Mouse (Mus musculus) hematopoietic stem cell, adult 5-6 weeks (primary cell): Measurements from ENCODE around the gene Gnao1. TPM values are rescaled to one million over a fixed set of nuclear protein-coding genes. Genes with fewer than 3 reads are reported as not detected.

ENCODE experiments used
- ATAC-seq, 2 experiments: fragments of 125-278 bp in 1 of 2; replicated peaks in 1 of 2; 2 replicates each; pipeline ENCODE4 v1.8.0; 2016 to 2017; ENCODE audit warnings: inconsistent platforms in 2 of 2, mild to moderate bottlenecking in 2 of 2, moderate number of reproducible peaks in 2 of 2, low read depth in 1 of 2, moderate TSS enrichment in 1 of 2; ENCODE audit not compliant: low FRiP score in 2 of 2, poor library complexity in 2 of 2, severe bottlenecking in 2 of 2, insufficient read depth in 1 of 2, low TSS enrichment in 1 of 2
- total RNA-seq: library from RNA; stranded (forward); fragments of 172-1452, 232-1000 nt; gene quantifications from 2 replicates; pipeline ENCODE4 v1.2.3, GENCODE M21; 2017

The Gnao1 gene
- total RNA-seq, 1 experiment from 2014 or later, result not detected

DNA sequence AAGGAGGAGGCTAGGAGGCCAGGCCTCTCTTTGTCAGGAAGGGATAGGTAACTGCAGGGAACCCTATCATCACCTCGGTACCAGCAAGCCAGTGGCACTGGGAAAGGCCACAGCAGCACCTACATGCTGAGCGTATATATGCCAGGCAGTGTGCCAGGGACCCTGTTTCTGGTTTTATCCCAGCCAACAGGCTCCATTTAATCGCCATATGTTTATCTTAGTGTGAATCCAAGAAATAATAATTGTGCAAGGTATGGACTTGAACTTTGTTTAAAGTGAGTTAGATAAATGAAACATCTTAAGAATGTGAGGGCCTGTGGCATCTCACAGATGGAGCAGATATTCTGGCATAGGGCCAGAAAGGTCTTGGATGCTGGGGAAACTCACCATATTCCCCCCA, 109.7 kb downstream of the Gnao1 start:
- no peak for ATAC-seq

DNA sequence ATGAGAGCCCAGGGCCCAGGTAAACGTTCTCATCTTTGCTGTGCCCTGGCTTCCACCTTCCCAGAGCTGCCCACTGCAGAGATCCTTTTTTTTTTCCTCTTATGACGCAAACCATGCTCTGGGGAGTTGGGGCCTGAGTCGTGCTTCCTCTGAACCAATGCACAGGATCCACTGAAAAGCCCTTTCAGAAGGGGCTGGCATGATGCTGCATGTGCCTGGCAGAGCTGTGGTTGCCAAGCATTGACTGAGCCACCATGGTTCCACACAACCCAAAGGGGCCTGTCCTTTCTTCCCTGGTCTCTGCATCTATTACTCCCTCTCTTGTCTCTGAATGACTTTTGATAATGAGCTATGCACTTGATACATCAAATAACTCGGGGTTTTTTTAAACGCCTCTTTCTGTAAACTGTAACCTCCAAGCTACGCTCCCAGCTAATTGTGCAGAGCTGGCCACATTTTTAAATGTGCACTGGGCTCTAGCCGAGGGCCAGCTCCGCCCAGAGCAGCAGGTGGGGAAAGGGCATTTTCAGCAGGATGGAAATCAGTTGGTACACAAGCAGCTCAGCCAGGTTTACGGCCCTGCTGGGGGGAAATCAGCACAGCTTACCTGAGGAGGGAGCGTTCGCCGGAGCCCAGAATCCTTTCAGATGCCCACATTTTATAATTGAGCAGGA, 110.3 kb downstream of the Gnao1 start:
- no peak for ATAC-seq

DNA sequence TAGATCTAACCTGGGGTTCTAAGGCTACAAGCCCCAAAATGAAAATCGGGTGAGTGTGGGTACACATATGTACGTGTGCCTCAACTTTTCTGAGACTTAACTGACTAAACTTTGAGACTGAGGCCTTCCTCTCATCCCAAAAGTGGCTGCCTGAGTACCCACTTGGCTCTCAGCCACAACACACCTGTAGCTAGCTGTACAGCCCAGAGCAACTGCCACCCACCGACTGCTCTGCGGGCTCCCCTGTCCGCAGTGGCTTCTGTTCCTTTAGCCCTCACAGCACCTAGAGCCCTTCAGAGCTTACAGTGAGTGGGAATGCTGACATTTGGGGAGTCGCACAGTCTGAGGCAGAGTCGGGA, 110.8 kb downstream of the Gnao1 start:
- ATAC-seq, result no peak

DNA sequence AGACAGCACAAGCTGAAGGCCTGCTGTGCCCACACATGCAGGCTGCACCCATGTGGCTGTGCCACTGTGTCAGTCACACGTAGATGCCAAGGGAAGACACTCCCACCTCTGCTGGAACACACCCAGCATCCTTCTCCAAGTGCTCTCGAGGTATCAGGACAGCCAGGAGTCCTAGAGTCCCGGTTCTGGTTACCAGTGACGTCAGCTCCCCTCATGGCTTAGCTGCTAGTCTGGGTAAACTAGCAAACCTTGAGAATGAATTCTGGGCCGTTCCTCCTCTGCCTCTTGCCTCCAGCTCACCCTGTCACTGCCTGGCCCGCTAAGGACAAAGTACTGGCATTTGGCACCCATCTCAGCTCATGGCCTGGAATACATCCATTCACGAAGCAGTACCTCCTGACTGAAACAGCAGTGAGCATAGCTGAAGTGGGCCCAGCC, 114.2 kb downstream of the Gnao1 start:
- ATAC-seq, result no peak

DNA sequence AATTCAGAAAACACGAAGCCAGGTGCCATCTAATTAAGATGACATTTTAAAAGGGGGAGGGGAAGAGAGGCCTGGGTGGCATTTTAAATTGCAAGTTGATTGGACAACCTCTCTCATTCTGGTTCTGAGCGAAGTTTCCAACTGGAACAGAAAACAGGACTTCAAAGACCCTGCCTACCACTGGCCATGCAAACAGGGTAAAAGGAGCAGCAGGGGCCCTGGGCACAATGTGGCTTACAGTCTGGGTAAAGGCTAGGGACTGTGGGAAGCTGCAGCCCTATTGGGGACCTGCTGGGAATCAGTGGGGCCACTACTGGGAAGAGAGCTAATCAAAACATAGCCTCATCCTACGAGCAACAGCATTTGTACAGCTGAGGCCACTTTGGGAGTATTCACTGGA, 115.7 kb downstream of the Gnao1 start:
- ATAC-seq, result no peak

DNA sequence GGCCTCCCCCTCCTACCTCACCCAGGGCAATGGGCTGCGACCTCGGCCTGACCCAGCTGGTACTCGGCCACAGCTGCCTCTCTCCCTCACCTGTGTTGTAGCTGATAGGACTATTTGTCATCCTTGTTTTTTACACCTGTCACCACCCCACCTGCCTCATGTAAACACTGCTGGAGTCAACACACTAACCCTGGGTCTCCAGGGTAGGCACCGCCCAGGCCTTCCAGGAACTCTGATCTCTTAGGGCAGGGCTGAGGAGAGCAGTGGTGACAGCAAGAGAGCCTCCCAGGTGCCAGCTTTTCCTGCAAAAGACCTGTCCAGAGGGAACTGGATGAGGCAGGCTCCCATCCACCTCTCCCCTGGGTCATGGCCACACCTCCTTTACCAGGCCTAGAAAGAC, 119.5 kb downstream of the Gnao1 start:
- no peak for ATAC-seq

DNA sequence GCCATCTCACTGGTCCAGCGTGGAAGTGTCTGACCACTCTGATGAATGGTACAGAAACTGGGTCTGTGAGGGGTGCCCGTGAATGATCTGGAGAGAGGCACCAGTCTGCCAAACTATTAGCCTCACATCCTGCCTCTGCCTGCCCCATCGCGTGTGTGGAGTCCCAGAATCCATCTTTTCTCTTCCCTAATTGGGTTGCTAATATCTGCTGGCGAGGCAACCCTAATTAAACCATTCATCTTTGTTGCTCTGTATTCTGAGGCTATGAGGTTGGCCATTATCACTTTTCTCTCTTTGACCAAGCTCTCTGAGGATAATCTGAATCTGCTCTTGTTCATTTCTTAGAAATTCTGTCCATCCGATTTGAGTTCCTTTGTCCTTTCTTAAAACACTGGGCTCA, 121.6 kb downstream of the Gnao1 start:
- ATAC-seq, result no peak

DNA sequence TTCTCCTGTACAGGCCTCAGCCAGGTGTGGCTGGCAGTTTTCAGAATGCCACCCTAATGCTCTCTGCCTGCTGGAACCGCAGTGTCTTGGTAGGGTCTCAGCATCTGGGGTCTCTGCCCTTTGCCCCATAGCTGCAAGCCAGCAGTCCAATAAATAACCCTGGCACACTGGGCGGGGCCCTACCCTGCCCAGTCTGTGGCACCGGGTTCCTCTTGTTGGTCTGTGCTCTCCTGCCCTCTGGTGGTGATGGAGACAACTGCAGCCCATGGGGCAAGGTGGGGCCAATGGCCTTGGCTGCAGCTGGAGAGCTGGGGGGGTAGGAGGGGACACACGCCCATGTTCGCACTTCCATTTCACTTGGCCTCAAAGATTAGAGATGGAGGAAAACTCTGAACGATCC, 123.1 kb downstream of the Gnao1 start:
- peak; percentile 89 to 93 for ATAC-seq

DNA sequence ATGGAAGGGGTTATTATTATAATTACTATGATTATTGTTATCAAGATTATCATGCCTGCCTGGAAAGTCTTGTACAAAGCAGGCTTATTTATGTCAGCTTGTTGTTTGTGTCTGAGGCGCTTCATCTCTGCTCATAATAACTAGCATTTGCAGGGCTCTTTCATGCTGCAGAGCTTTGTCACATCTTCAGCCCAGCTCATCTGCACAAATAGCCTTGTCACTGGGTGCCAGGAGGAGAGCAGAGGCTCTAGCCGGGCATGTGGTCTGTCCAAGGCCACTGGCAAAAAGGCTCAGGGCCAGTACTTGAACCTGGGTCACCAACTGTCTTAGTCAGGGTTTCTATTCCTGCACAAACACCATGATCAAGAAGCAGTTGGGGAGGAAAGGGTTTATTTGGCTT, 123.5 kb downstream of the Gnao1 start:
- ATAC-seq, result no peak

DNA sequence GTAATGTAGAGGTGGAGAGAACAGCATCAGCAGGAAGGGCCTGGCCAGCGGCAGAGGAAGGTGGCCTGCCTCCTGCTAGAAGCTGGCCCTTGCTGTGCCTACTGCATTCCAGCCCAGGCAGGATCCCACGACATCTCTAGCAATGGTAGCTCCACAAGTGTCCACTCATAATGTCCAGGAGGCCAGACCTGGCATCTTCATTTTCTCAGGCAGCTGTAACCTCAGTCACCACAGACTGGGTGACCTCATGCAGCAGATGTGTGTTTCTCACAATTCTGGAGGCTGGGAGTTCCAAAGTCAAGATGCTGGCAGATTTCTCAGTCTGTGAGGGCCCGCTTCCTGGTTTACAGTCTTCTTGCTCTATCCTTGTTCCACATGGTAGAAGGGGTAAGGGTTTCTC, 128.4 kb downstream of the Gnao1 start:
- no peak for ATAC-seq

DNA sequence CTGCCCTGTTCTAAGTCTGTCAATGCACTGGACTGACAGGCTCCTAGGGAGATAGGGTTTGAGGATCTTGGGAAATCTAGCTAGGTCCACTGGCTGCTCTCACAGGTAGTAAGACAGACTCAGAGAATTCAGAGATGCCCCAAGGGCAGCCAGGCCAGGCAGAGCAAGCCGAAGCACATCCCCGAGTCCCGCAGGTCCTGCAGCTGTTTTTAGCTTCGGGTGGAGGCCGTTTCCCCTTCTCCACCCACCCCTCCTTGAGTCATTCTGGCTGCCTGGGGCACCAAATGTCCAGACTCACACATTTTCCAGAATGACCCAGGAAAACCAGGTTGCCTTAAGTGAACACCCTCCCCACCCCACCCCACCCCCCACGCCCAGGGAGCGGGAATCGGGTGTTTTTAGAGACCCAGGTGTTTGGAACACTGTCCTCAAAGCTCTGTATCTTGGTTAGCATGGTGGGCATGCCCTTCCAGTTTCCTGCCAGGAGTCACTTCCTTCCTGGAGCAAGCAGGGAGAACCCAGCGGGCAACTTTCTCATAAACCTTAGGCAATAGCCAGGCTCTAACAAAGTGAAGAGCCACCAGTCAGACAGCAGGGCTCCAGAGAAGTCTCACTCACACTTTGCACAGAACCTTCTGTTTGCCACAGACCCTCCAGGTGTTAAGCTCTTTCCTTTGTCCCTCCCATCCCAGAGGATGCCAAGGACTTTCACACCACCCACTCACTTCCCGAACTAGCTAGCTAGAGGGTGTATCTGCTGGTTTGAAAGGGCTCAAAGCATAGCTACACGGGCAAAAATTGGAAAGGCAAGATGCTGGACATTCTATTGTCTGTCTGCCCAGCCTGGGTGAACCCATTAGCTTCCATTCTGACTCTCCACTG, 131.0 kb downstream of the Gnao1 start:
- ATAC-seq, result no peak

DNA sequence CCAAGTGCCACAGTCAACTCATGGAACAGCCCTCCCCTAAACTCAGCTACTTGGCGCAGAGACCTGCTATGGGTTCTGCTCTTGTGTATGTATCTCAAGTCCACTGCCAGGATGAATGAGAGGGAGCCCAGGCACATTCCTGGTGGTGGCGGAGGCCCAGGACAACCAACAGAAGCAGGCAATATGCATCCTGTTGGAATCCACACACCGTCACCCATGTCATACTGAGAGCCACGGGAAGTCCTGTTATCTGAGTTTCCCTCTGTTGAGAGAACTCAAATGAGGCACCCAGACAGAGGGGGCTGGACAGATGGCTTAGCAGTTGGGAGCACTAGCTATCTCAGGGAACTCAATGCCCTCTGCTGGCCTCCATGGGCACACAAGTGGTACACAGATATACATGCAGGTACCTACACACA, 131.9 kb downstream of the Gnao1 start:
- ATAC-seq, result no peak

DNA sequence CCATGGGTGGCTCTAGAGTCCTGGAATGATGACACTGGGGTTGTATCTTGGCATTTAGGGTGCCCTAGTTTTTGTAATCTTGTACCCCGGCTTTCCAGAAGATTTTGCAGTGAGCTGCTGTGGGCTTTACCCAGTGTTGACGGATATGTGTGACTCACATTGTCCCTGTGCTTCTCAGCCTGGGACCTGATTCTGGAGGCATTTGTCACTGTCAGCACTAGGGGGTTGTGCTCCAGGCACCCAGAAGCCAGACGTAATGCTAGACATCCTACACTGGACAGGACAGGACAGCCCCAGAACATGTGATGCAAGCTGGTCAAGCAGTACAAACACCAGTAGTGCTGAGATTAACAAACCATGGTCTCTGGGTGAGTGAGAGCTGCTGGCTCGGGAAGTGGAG, 136.0 kb downstream of the Gnao1 start:
- ATAC-seq, result no peak

DNA sequence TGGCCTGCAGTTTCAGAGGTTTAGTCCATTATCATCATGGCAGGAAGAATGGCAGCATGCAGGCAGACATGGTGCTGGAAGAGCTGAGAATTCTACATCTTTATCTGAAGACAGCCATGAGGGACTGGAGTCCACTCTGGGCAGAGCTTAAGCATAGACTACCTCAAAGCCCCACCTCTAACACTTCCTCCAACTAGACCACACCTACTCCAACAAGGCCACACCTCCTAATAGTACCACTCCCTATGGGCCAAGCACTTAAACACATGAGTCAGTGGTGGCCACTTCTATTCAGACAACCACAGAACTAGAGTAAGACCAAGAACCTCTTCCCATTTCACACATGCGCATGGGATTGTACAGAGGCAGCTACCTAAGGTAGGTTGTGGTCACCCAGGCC, 136.6 kb downstream of the Gnao1 start:
- no peak for ATAC-seq

DNA sequence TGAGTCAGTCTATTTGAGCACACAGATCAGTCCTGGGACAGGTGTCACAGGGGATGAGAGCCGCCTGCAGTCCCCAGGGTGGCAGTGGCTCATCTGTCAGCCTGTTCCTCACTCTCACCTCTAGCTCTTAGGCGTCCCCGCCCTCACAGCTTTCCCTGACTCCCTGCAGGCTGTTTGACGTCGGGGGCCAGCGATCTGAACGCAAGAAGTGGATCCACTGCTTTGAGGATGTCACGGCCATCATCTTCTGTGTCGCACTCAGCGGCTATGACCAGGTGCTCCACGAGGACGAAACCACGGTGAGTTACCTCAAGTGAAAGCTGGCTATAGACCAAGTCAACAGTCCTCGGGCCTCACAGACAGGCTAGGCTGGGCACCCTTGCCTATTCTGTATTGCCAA, 140.4 kb downstream of the Gnao1 start:
- ATAC-seq, result no peak

DNA sequence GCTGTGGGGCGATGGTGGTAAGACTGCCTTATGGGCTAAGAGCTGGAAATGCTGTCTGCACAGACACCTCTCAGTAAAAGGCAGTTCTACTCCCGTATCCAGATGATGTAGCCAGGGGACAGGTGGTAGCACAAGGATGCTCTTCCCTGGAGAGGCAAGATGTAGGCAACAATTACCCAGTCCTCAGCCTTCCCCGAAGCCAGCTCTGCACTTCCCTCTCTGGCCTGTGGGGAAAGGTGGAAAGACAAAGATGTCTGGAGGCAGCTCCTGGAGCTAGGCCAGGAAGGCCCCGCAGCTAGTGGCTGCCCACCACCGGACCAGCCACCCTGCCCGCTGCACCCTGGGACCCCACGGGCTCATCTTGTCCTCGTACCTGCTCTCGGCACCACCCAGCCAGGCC, 142.7 kb downstream of the Gnao1 start:
- no peak for ATAC-seq

DNA sequence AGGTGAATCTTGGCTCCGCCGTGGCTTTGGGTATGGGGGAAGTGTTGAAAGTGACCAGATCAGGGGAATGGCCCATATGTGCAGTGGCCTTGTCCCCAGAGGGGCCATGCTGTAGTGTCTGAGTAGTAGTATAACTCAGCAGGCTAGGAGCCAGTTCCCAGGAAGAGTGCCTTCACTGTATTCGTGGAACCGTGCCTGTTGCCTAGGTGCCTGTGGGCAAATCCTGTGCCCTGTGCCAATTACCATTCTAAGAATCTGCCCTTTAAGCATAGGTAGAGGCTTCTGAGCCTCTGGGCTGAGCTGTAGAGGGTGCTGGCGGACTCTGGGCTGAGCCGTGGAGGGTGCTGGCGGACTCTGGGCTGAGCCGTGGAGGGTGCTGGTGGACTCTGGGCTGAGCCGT, 148.6 kb downstream of the Gnao1 start:
- no peak for ATAC-seq

DNA sequence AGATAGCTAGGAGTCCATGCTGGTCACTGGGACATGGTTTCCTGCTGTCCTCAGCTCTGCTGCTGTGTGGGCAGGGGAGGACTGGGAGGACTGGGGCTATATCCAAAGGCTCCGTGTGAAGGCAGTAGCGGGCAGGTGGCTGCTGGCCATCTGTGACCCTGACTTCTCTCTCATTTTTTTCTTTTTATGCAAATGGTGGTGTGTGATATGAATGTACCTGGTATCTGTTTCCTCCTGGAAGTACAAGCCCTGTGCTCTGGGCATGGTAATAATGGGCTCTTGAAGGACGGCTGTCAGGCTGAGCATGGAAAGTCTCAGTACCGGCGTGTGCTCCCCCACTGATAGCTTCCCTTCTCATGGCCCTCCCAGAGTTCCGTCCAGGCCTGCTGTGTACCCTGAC, 151.1 kb downstream of the Gnao1 start:
- ATAC-seq, result no peak

DNA sequence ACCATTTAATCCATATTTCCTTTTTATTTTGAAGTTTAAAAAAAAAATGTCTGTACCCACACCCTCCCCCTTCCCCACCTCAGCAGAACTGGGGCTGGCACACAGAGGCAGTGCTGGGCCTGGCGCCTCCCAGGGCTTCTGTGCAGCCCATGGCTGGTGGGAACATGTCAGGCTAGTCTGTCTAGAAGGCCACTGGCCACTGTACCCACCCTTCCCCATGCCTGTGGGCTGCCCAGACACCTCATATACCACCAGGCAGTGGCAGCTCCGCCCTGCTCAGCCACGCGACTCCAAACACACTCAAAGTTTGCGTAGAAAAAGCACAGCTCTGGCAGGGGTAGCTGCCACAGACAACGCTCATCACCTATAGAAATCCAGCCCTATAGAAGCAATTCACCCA, 158.5 kb downstream of the Gnao1 start:
- no peak for ATAC-seq
